Mouse (Mus musculus) G1E (cell line): ENCODE results near the gene Actl6b.

Source experiments
- CTCF ChIP-seq: IDR thresholded peaks from 2 replicates; pipeline ENCODE4 v1.5.1; 2012; ENCODE audit warnings: low read depth, low read length, inconsistent platforms, mixed read lengths
- GATA1 ChIP-seq: IDR thresholded peaks from 2 replicates; pipeline ENCODE4 v1.6.1; 2012; ENCODE audit warnings: borderline replicate concordance, low read length, inconsistent platforms, mixed read lengths
- GATA2 ChIP-seq: IDR thresholded peaks from 2 replicates; pipeline ENCODE4 v1.6.1; 2012; ENCODE audit warnings: low read depth, low read length, inconsistent platforms, borderline replicate concordance
- POLR2AphosphoS5 ChIP-seq: IDR thresholded peaks from 2 replicates; pipeline ENCODE4 v1.6.1; 2012; ENCODE audit warnings: low read depth, low read length, inconsistent platforms; ENCODE audit not compliant: insufficient replicate concordance
- TAL1 ChIP-seq: conservative IDR thresholded peaks from 2 replicates; pipeline ENCODE4 v1.6.1; 2012; ENCODE audit warnings: low read depth, low read length, inconsistent platforms, mixed read lengths

GRCm38 (mm10) chr5:137532808-137533116, 20.6 kb upstream of the Actl6b start:
- TF ChIP-seq CTCF (no peak), GATA1 (no peak), TAL1 (no peak), POLR2AphosphoS5 (no peak), GATA2 (no peak)
